Comparison of ENCODE assay signal across 8 mouse cellular contexts in genomic region chr11:50325496-50326301, GRCm38 (mm10). TPM values are rescaled to one million over a fixed set of nuclear protein-coding genes. Genes with fewer than 3 reads are reported as not detected.
DNase-seq lines count a peak whose midpoint lies in the region; ATAC-seq and TF ChIP-seq lines count a peak whose summit lies in the region.

Canx (minus strand) TSS chr11:50325673.

- peak within 1 kb of the TSS; percentile 92 for H3K4me3 ChIP-seq in forebrain, embryonic 10.5 days
- H3K4me3 ChIP-seq in heart, embryonic 15.5 days = peak within 1 kb of the TSS; percentile 83
- H3K4me3 ChIP-seq in liver, embryonic 14.5 days (ENCODE audit: insufficient read depth in 1 of 2, low read depth in 2 of 2, low read length in 2 of 2) = peak within 1 kb of the TSS; percentile 91 to 92
- peak within 1 kb of the TSS; percentile 91 for H3K4me3 ChIP-seq in neural tube, embryonic 11.5 days (ENCODE audit: low read depth, low read length)
- peak within 1 kb of the TSS; percentile 85 for H3K4me3 ChIP-seq in stomach, postnatal 0 days (ENCODE audit: low read depth, low read length)

- H3K27ac ChIP-seq in forebrain, embryonic 10.5 days = peak within 1 kb of the TSS; percentile 98
- H3K27ac ChIP-seq in heart, embryonic 15.5 days = peak within 1 kb of the TSS; percentile 91
- H3K27ac ChIP-seq in liver, embryonic 14.5 days = peak within 1 kb of the TSS; percentile 86
- H3K27ac ChIP-seq in neural tube, embryonic 11.5 days (ENCODE audit: low read depth, low read length) = peak within 1 kb of the TSS; percentile 87
- H3K27ac ChIP-seq in stomach, postnatal 0 days (replicated peaks) = peak within 1 kb of the TSS; percentile 94

- H3K4me1 ChIP-seq in forebrain, embryonic 10.5 days = peaks cover 40% of the 10 kb centered on the region
- peaks cover 33% of the 10 kb centered on the region for H3K4me1 ChIP-seq in heart, embryonic 15.5 days (replicated peaks)
- peaks cover 23 to 24% of the 10 kb centered on the region in 2 experiments for H3K4me1 ChIP-seq in liver, embryonic 14.5 days (replicated peaks; ENCODE audit: control insufficient read depth in 2 of 2, insufficient read depth in 2 of 2, low read length in 1 of 2)
- peaks cover 7% of the 10 kb centered on the region for H3K4me1 ChIP-seq in neural tube, embryonic 11.5 days (ENCODE audit: control insufficient read depth, insufficient read depth, low read length)
- H3K4me1 ChIP-seq in stomach, postnatal 0 days (replicated peaks; ENCODE audit: control insufficient read depth, insufficient read depth) = no peaks in the 10 kb centered on the region

- peak; percentile 97 for ATAC-seq in heart, embryonic 15.5 days (replicated peaks; ENCODE audit: insufficient number of reproducible peaks, insufficient read depth, low FRiP score, low read depth)
- ATAC-seq in liver, embryonic 14.5 days (ENCODE audit: insufficient read depth) = peak; percentile 94
- peak; percentile 98 for ATAC-seq in neural tube, embryonic 11.5 days (ENCODE audit: insufficient read depth, low FRiP score, low TSS enrichment)
- peak; percentile 99 for ATAC-seq in stomach, postnatal 0 days (ENCODE audit: low FRiP score, low TSS enrichment)

- peaks cover 28% of the 10 kb centered on the region for H3K36me3 ChIP-seq in forebrain, embryonic 10.5 days (replicated peaks)
- no peaks in the 10 kb centered on the region for H3K36me3 ChIP-seq in heart, embryonic 15.5 days
- no peaks in the 10 kb centered on the region; the same call in 1 of the 2 replicates for H3K36me3 ChIP-seq in liver, embryonic 14.5 days (replicated peaks; ENCODE audit: control insufficient read depth, insufficient read depth, low read depth)
- H3K36me3 ChIP-seq in neural tube, embryonic 11.5 days (ENCODE audit: control insufficient read depth, insufficient read depth, low read length) = no peaks in the 10 kb centered on the region
- H3K36me3 ChIP-seq in stomach, postnatal 0 days (ENCODE audit: control insufficient read depth, insufficient read depth, low read length) = no peaks in the 10 kb centered on the region

- peak; percentile 49; the same call in 1 of the 2 replicates for TF ChIP-seq EP300 in liver, embryonic 14.5 days (IDR thresholded peaks at IDR 0.05; ENCODE audit: low read depth)
- peak; percentile 90 for TF ChIP-seq EP300 in stomach, postnatal 0 days (optimal IDR thresholded peaks at IDR 0.05)

- 0 out of 2 replicates have a peak, but pooled peaks have one; percentile 21 for TF ChIP-seq CTCF in liver, embryonic 14.5 days (IDR thresholded peaks at IDR 0.05; ENCODE audit: low read depth)
- peak; percentile 43 for TF ChIP-seq CTCF in stomach, postnatal 0 days (IDR thresholded peaks at IDR 0.05; ENCODE audit: low read depth)

- H3K9me3 ChIP-seq in forebrain, embryonic 10.5 days = no peaks in the 10 kb centered on the region
- H3K9me3 ChIP-seq in heart, embryonic 15.5 days (replicated peaks) = no peaks in the 10 kb centered on the region
- no peaks in the 10 kb centered on the region for H3K9me3 ChIP-seq in liver, embryonic 14.5 days (ENCODE audit: control insufficient read depth, low read length)
- H3K9me3 ChIP-seq in neural tube, embryonic 11.5 days (ENCODE audit: control insufficient read depth, low read length) = no peaks in the 10 kb centered on the region
- no peaks in the 10 kb centered on the region for H3K9me3 ChIP-seq in stomach, postnatal 0 days (ENCODE audit: control insufficient read depth, low read length)

- WGBS in forebrain, embryonic 10.5 days = under 1% methylated on average over 64 of the region's 64 CpGs
- WGBS in heart, embryonic 15.5 days = under 1% methylated on average over 64 of the region's 64 CpGs
- WGBS in liver, embryonic 14.5 days (ENCODE audit: insufficient replicate concordance) = under 1% methylated on average over 64 of the region's 64 CpGs
- under 1% methylated on average over 63 of the region's 64 CpGs for WGBS in neural tube, embryonic 11.5 days
- under 1% methylated on average over 64 of the region's 64 CpGs for WGBS in stomach, postnatal 0 days

- no peaks in the 10 kb centered on the region for H3K27me3 ChIP-seq in forebrain, embryonic 10.5 days (ENCODE audit: poor library complexity, severe bottlenecking)
- H3K27me3 ChIP-seq in heart, embryonic 15.5 days = no peaks in the 10 kb centered on the region
- H3K27me3 ChIP-seq in liver, embryonic 14.5 days (ENCODE audit: control insufficient read depth, insufficient read depth, low read length) = no peaks in the 10 kb centered on the region
- H3K27me3 ChIP-seq in neural tube, embryonic 11.5 days (ENCODE audit: control insufficient read depth, insufficient read depth, low read length) = no peaks in the 10 kb centered on the region
- H3K27me3 ChIP-seq in stomach, postnatal 0 days (ENCODE audit: control insufficient read depth, insufficient read depth, low read length) = no peaks in the 10 kb centered on the region

- peak within 1 kb of the TSS; percentile 93 for H3K9ac ChIP-seq in heart, embryonic 15.5 days
- H3K9ac ChIP-seq in liver, embryonic 14.5 days (replicated peaks) = peak within 1 kb of the TSS; percentile 96
- peak within 1 kb of the TSS; percentile 97 for H3K9ac ChIP-seq in neural tube, embryonic 11.5 days (ENCODE audit: low read length)
- H3K9ac ChIP-seq in stomach, postnatal 0 days (ENCODE audit: low read length) = peak within 1 kb of the TSS; percentile 99

- DNase-seq in CD8-positive naive resting alpha-beta T cell, adult 2 months (ENCODE audit: low read depth in 2 of 2, low spot score in 2 of 2) = peak; percentile 97 to 99
- peak; percentile 98 for DNase-seq in c-Kit-positive CD71-negative TER-119-negative erythroid progenitor cells, embryonic 14.5 days (ENCODE audit: low read depth)
- peak; percentile 100 for DNase-seq in forebrain, embryonic 10.5 days (ENCODE audit: extremely low spot score, low spot score)
- DNase-seq in kidney, postnatal 25 days = peak; percentile 98 to 99
- DNase-seq in liver, embryonic 14.5 days (ENCODE audit: low read depth in 3 of 3, low spot score in 3 of 3) = peak; percentile 98 to 99 (median 99)
- peak; percentile 98 for DNase-seq in neural tube, embryonic 11.5 days (ENCODE audit: low spot score)
- peak; percentile 98 for DNase-seq in stomach, postnatal 0 days (ENCODE audit: low spot score)

- H3K4me2 ChIP-seq in heart, embryonic 15.5 days = peak within 1 kb of the TSS; percentile 72
- peak within 1 kb of the TSS; percentile 98 for H3K4me2 ChIP-seq in liver, embryonic 14.5 days (ENCODE audit: low read depth)
- H3K4me2 ChIP-seq in neural tube, embryonic 11.5 days (ENCODE audit: low read depth) = peak within 1 kb of the TSS; percentile 66
- H3K4me2 ChIP-seq in stomach, postnatal 0 days (replicated peaks; ENCODE audit: low read depth) = peak within 1 kb of the TSS; percentile 86

RNA-seq across cellular contexts. Expression of gene Canx, which starts in this region (rescaled TPM):
- 334 and 352 TPM in 2 replicates for polyA plus RNA-seq in forebrain, embryonic 10.5 days (2016; fragmentation: Nextera tagmentation; extraction: Ambion mirVana)
- 247 and 251 TPM in 2 replicates for polyA plus RNA-seq in heart, embryonic 15.5 days (2015; fragmentation: Nextera tagmentation; extraction: Ambion mirVana)
- polyA plus RNA-seq in liver, embryonic 14.5 days (2012; rRNA removed) = 55.3 and 91.6 TPM in 2 replicates
- polyA plus RNA-seq in liver, embryonic 14.5 days (2014; fragmentation: Nextera tagmentation; extraction: Ambion mirVana) = 136 and 143 TPM in 2 replicates
- 240 and 252 TPM in 2 replicates for polyA plus RNA-seq in neural tube, embryonic 11.5 days (2014; fragmentation: Nextera tagmentation; extraction: Ambion mirVana)
- polyA plus RNA-seq in stomach, postnatal 0 days (2015; fragmentation: Nextera tagmentation; extraction: Ambion mirVana) = 171 and 181 TPM in 2 replicates

Comparison
In these comparisons a context has a peak if more than half of its experiments do, and no peak if none do; other contexts are left out.
1. Peak in every context shown above with its lines: DNase-seq, ATAC-seq, H3K4me3 ChIP-seq and H3K27ac ChIP-seq.